Mouse (Mus musculus) limb, embryonic 11.5 days (tissue): ENCODE data around the gene Zfp583. TPM values are rescaled to one million over a fixed set of nuclear protein-coding genes. Genes with fewer than 3 reads are reported as not detected.

Source experiments
- ATAC-seq: fragments of 200-750 bp; cut with Nextera tagmentation; 2 replicates; pipeline ENCODE4 v1.8.0; 2017; ENCODE audit warnings: low read depth; ENCODE audit not compliant: insufficient number of reproducible peaks, low FRiP score, low TSS enrichment
- DNase-seq: peaks from one replicate; pipeline ENCODE4 v3.0.0-alpha.2; 2015; ENCODE audit warnings: low spot score
- H3K27ac ChIP-seq: fragments of 300-500 bp; sonication (generic); replicated peaks from 2 replicates; pipeline ENCODE4 v1.5.1; 2014; ENCODE audit warnings: low read depth, mild to moderate bottlenecking, low read length
- H3K27me3 ChIP-seq: fragments of 300-500 bp; sonication (generic); 2 replicates; pipeline ENCODE4 v1.6.1; 2014; ENCODE audit warnings: mild to moderate bottlenecking, low read length, mixed read lengths; ENCODE audit not compliant: control insufficient read depth, insufficient read depth
- H3K36me3 ChIP-seq: fragments of 300-500 bp; sonication (generic); 2 replicates; pipeline ENCODE4 v1.6.1; 2014; ENCODE audit warnings: mild to moderate bottlenecking, low read length, moderate library complexity, mixed read lengths; ENCODE audit not compliant: control insufficient read depth, insufficient read depth
- H3K4me1 ChIP-seq: fragments of 300-500 bp; sonication (generic); 2 replicates; pipeline ENCODE4 v1.6.1; 2014; ENCODE audit warnings: low read length, mixed read lengths; ENCODE audit not compliant: control insufficient read depth, insufficient read depth
- H3K4me2 ChIP-seq: fragments of 300-500 bp; sonication (generic); 2 replicates; pipeline ENCODE4 v1.6.1; 2014; ENCODE audit warnings: low read depth, mild to moderate bottlenecking, moderate library complexity; ENCODE audit not compliant: severe bottlenecking
- H3K4me3 ChIP-seq: fragments of 300-500 bp; sonication (generic); 2 replicates; pipeline ENCODE4 v1.5.1; 2014; ENCODE audit warnings: low read depth, low read length
- H3K9ac ChIP-seq: fragments of 300-500 bp; sonication (generic); 2 replicates; pipeline ENCODE4 v1.6.1; 2014; ENCODE audit warnings: mild to moderate bottlenecking, low read length
- H3K9me3 ChIP-seq: fragments of 300-500 bp; sonication (generic); 2 replicates; pipeline ENCODE4 v1.6.1; 2016; ENCODE audit warnings: low read length; ENCODE audit not compliant: control insufficient read depth
- WGBS: fragments of 180-500 bp; shearing (Covaris S2); extraction: QIAGEN DNeasy Blood & Tissue Kit; methylation state at CpG from one replicate; pipeline ENCODE4 v1.1.7; 2014; 5-methylcytosine and 5-hydroxymethylcytosine counted together
- polyA plus RNA-seq: library from polyadenylated mRNA; unstranded; fragments of >200 nt; fragmentation: Nextera tagmentation; extraction: Ambion mirVana; gene quantifications from 2 replicates; pipeline ENCODE4 v1.2.1, GENCODE M21; 2014

The Zfp583 gene
- polyA plus RNA-seq, 1 experiment from 2014 or later, result 6.9 TPM

DNA sequence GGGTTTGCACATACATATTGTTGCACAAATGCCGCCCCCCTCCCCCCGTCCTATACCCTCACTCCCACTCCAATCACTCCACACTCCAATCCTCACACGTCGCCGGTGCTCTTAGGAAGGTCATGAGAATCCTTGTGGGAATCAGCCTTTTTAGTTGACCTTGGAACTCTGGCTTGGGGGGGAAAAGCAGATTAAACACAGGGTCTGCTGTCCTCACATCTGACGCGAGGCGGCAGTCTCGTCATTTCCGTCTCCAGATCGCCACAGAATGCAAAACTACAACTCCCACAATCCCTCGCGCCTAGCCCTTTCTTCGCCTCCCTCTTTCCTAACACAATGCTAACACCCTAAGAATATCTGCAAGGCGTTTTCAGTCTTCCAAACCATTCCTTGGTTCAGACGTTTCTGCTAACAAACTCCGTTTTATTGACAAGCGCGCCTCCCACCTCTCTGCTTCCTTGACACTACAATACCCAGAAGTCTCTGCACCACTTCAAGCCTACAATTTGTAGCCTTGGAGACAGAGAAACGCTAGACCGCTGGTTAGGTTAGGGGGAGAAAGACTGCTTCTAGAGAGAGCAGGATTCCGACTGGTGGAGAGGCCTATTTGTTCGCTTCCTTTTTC lies 47.5 kb downstream of the Zfp583 start:
- Histone ChIP-seq H3K4me2 (peak overlapping the region; percentile 50), H3K27me3 (no peaks in the 10 kb centered on the region), H3K9ac (peak overlapping the region; percentile 48), H3K4me3 (peak overlapping the region; percentile 43), H3K9me3 (no peaks in the 10 kb centered on the region), H3K4me1 (no peaks in the 10 kb centered on the region), H3K27ac (peak overlapping the region; percentile 51), H3K36me3 (no peaks in the 10 kb centered on the region)
- peak; percentile 90 for DNase-seq
- WGBS, result under 1% methylated on average over 23 of the region's 23 CpGs
- peak; percentile 73 for ATAC-seq

DNA sequence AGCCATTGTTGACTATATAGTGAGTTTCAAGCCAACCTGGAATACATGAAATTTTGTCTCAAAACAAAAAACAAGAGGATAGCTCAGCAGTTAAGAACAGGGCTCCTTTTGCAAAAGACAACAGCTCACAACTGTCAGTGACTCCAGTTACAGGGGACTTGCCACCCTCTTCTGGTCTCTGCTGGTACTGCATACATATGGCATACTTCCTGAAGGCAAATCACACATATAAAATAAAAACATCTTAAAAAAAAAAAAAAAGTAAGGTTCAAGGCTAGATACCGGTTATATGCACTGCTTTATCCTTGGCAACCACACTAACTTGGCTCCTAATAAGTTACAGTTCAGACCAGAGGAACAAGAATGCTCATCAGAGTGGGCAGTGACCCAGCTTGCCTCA lies 48.3 kb downstream of the Zfp583 start:
- no peak overlapping the region for H3K9ac ChIP-seq
- no peaks in the 10 kb centered on the region for H3K9me3 ChIP-seq
- DNase-seq (peak; percentile 82), ATAC-seq (no peak)
- H3K4me1 ChIP-seq, result no peaks in the 10 kb centered on the region
- peak overlapping the region; percentile 50; the same call in 1 of the 2 replicates for H3K4me2 ChIP-seq
- H3K4me3 ChIP-seq, result peak overlapping the region; percentile 43
- H3K27ac ChIP-seq, result no peak overlapping the region
- no peaks in the 10 kb centered on the region for H3K27me3 ChIP-seq
- 2% methylated on average over 1 of the region's 1 CpGs for WGBS
- no peaks in the 10 kb centered on the region for H3K36me3 ChIP-seq

DNA sequence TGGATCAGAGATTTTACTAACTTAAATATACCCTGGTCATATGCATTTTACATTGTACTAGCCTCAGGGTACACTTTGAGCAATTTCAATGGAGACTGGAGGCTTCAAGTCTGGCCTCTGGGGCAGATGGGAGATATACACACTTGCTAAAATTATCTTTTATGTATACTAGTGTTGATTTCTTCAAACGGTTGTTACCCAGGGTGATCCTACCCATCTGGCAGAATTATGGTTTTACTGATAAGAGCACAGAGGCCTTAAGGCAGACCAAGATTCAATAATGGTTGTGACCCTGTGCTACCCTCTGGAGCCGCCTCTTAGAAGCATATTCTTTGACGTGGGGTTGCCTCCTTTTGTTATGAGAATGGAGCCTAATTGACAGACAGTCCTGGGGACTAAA lies 53.2 kb downstream of the Zfp583 start:
- H3K36me3 ChIP-seq, result no peaks in the 10 kb centered on the region
- H3K4me1 ChIP-seq, result no peaks in the 10 kb centered on the region
- H3K9ac ChIP-seq, result no peak overlapping the region
- 49% methylated on average over 3 of the region's 3 CpGs for WGBS
- no peak overlapping the region for H3K4me3 ChIP-seq
- no peak overlapping the region for H3K27ac ChIP-seq
- H3K27me3 ChIP-seq, result no peaks in the 10 kb centered on the region
- H3K4me2 ChIP-seq, result no peak overlapping the region
- DNase-seq (no peak), ATAC-seq (no peak)
- no peaks in the 10 kb centered on the region for H3K9me3 ChIP-seq

DNA sequence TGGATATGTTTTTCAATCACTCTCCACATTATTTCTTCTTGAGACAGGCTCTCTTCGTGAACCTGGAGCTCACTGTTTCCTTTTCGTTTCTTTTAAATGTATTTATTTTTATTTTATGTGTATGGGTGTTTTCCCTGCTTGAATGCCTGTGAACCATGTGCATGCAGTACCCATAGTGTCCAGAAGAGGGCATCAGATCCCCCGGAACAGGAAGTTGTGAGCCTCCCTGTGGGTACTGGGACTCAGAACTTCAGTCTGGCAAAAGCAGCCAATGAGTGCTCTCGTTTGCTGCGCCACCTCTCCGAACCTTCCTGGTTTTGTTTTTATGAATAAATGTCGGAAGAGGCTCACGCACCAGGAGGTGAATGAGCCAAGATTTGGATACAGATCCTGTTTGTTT lies 65.4 kb downstream of the Zfp583 start:
- no peak overlapping the region for H3K9ac ChIP-seq
- no peak overlapping the region for H3K27ac ChIP-seq
- no peak overlapping the region for H3K4me2 ChIP-seq
- 73% methylated on average over 8 of the region's 8 CpGs for WGBS
- no peaks in the 10 kb centered on the region for H3K27me3 ChIP-seq
- ATAC-seq, result no peak
- DNase-seq, result peak; percentile 49
- H3K36me3 ChIP-seq, result no peaks in the 10 kb centered on the region
- H3K4me3 ChIP-seq, result no peak overlapping the region
- H3K4me1 ChIP-seq, result no peaks in the 10 kb centered on the region
- no peaks in the 10 kb centered on the region for H3K9me3 ChIP-seq

Other genes with a start within 250 kb of the Zfp583 start
- gene Zfp787, start 175.3 kb downstream of the Zfp583 start, polyA plus RNA-seq, result 13.2 and 14.7 TPM in 2 replicates
- 71.6 and 79.7 TPM in 2 replicates for gene Zfp444, start 159.1 kb downstream of the Zfp583 start, polyA plus RNA-seq
- gene Galp, start 134.2 kb downstream of the Zfp583 start, polyA plus RNA-seq, result not detected in 2 replicates
- not detected in 2 replicates for gene Zscan5b, start 109.0 kb downstream of the Zfp583 start, polyA plus RNA-seq
- not detected in 2 replicates for gene Epp13, start 78.6 kb downstream of the Zfp583 start, polyA plus RNA-seq
- 7.4 and 9.0 TPM in 2 replicates for gene Zfp667, start 44.7 kb downstream of the Zfp583 start, polyA plus RNA-seq
- 2.2 and 2.3 TPM in 2 replicates for gene Gm3854, start 12.5 kb upstream of the Zfp583 start, polyA plus RNA-seq
- gene Zfp78, start 32.0 kb upstream of the Zfp583 start, polyA plus RNA-seq, result 1.1 and 1.6 TPM in 2 replicates
- gene Zfp28, start 52.0 kb upstream of the Zfp583 start, polyA plus RNA-seq, result 10.2 and 10.4 TPM in 2 replicates
- gene Smim17, start 67.4 kb upstream of the Zfp583 start, polyA plus RNA-seq, result 0.24 and 0.32 TPM in 2 replicates
- gene Gm20715, start 79.0 kb upstream of the Zfp583 start, polyA plus RNA-seq, result not detected in 2 replicates
- not detected in 2 replicates for gene Olfr1344, start 107.4 kb upstream of the Zfp583 start, polyA plus RNA-seq
- gene Olfr1336, start 124.9 kb upstream of the Zfp583 start, polyA plus RNA-seq, result not detected in 2 replicates
- not detected in 2 replicates for gene Olfr1346, start 135.8 kb upstream of the Zfp583 start, polyA plus RNA-seq
- gene Olfr5, start 155.7 kb upstream of the Zfp583 start, polyA plus RNA-seq, result not detected in 2 replicates
- not detected in 2 replicates for gene Olfr1347, start 168.5 kb upstream of the Zfp583 start, polyA plus RNA-seq
- not detected in 2 replicates for gene Olfr1348, start 177.5 kb upstream of the Zfp583 start, polyA plus RNA-seq
- gene Olfr1349, start 191.7 kb upstream of the Zfp583 start, polyA plus RNA-seq, result not detected in 2 replicates
- gene Olfr1350, start 233.6 kb upstream of the Zfp583 start, polyA plus RNA-seq, result not detected in 2 replicates